Mouse (Mus musculus) brain, adult 10 weeks (tissue): ENCODE data around the gene Sh3bp5. TPM values are rescaled to one million over a fixed set of nuclear protein-coding genes. Genes with fewer than 3 reads are reported as not detected.

Experiments
- polyA plus RNA-seq: library from polyadenylated mRNA; stranded (reverse); fragments of 350-450 nt; fragmentation: Illumina TruSeq; extraction: RNeasy Lipid Tissue Mini Kit (QIAGEN cat#74804); gene quantifications from one replicate; pipeline ENCODE4 v1.2.3, GENCODE M21; 2015; ENCODE audit warnings: low read depth, low replicate concordance

The Sh3bp5 gene
- 42.6 TPM for polyA plus RNA-seq

GRCm38 (mm10) chr14:31435930-31436693 lies at the start of gene Sh3bp5:
Sh3bp5 (minus strand) TSS chr14:31436078.

GRCm38 (mm10) chr14:31336369-31337155 lies 99.3 kb downstream of the Sh3bp5 start, which contains the start of gene Capn7:
Capn7 (plus strand) TSS chr14:31336638.

GRCm38 (mm10) chr14:31323849-31324792 lies 111.8 kb downstream of the Sh3bp5 start, which contains the start of gene Dnah1:
Dnah1 (minus strand) TSS chr14:31323896.

Other genes starting within 250 kb of the Sh3bp5 start
- 27.1 TPM for gene Tnnc1, start 227.8 kb downstream of the Sh3bp5 start, polyA plus RNA-seq
- 224 TPM for gene Nisch, start 219.1 kb downstream of the Sh3bp5 start, polyA plus RNA-seq
- gene Sema3g, start 218.2 kb downstream of the Sh3bp5 start, polyA plus RNA-seq = 4.0 TPM
- 5.4 TPM for gene Phf7, start 184.8 kb downstream of the Sh3bp5 start, polyA plus RNA-seq
- 108 TPM for gene Bap1, start 184.6 kb downstream of the Sh3bp5 start, polyA plus RNA-seq
- gene Dnah1, start 112.2 kb downstream of the Sh3bp5 start, polyA plus RNA-seq = 4.0 TPM
- gene Capn7, start 99.4 kb downstream of the Sh3bp5 start, polyA plus RNA-seq = 29.4 TPM
- 13.4 TPM for gene Eaf1, start 58.3 kb upstream of the Sh3bp5 start, polyA plus RNA-seq
- gene Mettl6, start 59.0 kb upstream of the Sh3bp5 start, polyA plus RNA-seq = 26.8 TPM
- gene Colq, start 155.3 kb upstream of the Sh3bp5 start, polyA plus RNA-seq = 1.0 TPM
- gene Gm49387, start 204.8 kb upstream of the Sh3bp5 start, polyA plus RNA-seq = not detected
- gene Btd, start 204.9 kb upstream of the Sh3bp5 start, polyA plus RNA-seq = 11.0 TPM
- 15.4 TPM for gene Hacl1, start 205.2 kb upstream of the Sh3bp5 start, polyA plus RNA-seq